Mouse (Mus musculus): Measurements from ENCODE around the gene Ric8a.

DNA sequence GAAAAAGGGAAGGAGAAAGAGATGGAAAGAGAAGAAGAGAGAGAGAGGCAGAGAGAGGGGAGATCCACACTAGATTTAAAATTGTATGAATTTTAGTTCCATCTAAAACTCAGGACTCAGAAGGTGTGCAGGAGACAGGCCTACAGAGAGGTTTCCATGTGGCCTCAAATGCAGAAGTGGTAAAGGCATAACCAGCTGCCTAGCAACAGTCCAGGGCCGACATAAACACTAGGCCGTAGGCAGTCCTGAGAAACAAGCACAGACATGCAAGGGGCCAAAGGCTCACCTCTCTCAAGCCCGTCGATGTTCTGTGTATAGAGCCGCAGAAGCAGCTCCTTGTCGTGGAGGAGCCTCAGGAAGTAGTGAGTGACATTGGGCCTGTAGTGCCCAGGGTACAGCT, 20.6 kb downstream of the Ric8a start:
- no peak for TF ChIP-seq POLR2A (IDR thresholded peaks at IDR 0.05; ENCODE audit: borderline replicate concordance, low read depth, low read length)
- TF ChIP-seq CTCF (IDR thresholded peaks at IDR 0.05; ENCODE audit: low read depth, low read length), result no peak
